Mouse (Mus musculus) heart, adult 2 months (tissue): ENCODE results near the gene Dctn2.

Experiments used
- CTCF ChIP-seq: fragments of 200-600 bp; IDR thresholded peaks from 2 replicates; pipeline ENCODE4 v1.8.1; 2022; ENCODE audit warnings: antibody characterized with exemption, mild to moderate bottlenecking, moderate library complexity
- EP300 ChIP-seq: fragments of 200-500 bp; IDR thresholded peaks from 2 replicates; pipeline ENCODE4 v1.6.1; 2011; ENCODE audit warnings: low read depth, low read length, control low read depth; ENCODE audit not compliant: insufficient read depth

- TF ChIP-seq EP300: no peak
- no peak for TF ChIP-seq CTCF
Measured at GRCm38 (mm10) chr10:127322669-127323068, 56.5 kb downstream of the Dctn2 start.
